Mouse (Mus musculus) stomach, embryonic 15.5 days (tissue): ENCODE measurements at regions not wholly inside any gene's neighbourhood (a gene's known extent, or its start where the extent isn't known, plus 50 kb on each side); places are given as distances from the start of the nearest gene placed in this dataset.
A peak's percentile ranks its signal among the peaks of the same experiment; 100 is the strongest.
"Not testable (repeated sequence)": the region's sequence is repeated elsewhere in the genome, so short reads cannot be mapped to it uniquely, and the experiment has no call there.

Source experiments
- ATAC-seq: fragments of 200-750 bp; cut with Nextera tagmentation; 2 replicates; pipeline ENCODE4 v1.8.0; 2017; ENCODE audit warnings: low read depth, moderate number of reproducible peaks, moderate TSS enrichment; ENCODE audit not compliant: insufficient read depth, low FRiP score
- H3K27ac ChIP-seq: fragments of 300-500 bp; sonication (generic); 2 replicates; pipeline ENCODE4 v1.5.1; 2015; ENCODE audit warnings: mild to moderate bottlenecking, inconsistent platforms
- H3K27me3 ChIP-seq: fragments of 300-500 bp; sonication (generic); replicated peaks from 2 replicates; pipeline ENCODE4 v1.6.1; 2015; ENCODE audit warnings: inconsistent platforms
- H3K36me3 ChIP-seq: fragments of 300-500 bp; sonication (generic); 2 replicates; pipeline ENCODE4 v1.6.1; 2015; ENCODE audit warnings: inconsistent platforms
- H3K4me1 ChIP-seq: fragments of 300-500 bp; sonication (generic); 2 replicates; pipeline ENCODE4 v1.6.1; 2015; ENCODE audit warnings: inconsistent platforms
- H3K4me2 ChIP-seq: fragments of 300-500 bp; sonication (generic); 2 replicates; pipeline ENCODE4 v1.6.1; 2015; ENCODE audit warnings: mild to moderate bottlenecking, inconsistent platforms
- H3K4me3 ChIP-seq: fragments of 300-500 bp; sonication (generic); replicated peaks from 2 replicates; pipeline ENCODE4 v1.5.1; 2015; ENCODE audit warnings: inconsistent platforms
- H3K9ac ChIP-seq: fragments of 300-500 bp; sonication (generic); 2 replicates; pipeline ENCODE4 v1.6.1; 2015; ENCODE audit warnings: inconsistent platforms
- H3K9me3 ChIP-seq: fragments of 300-500 bp; sonication (generic); 2 replicates; pipeline ENCODE4 v1.6.1; 2016; ENCODE audit warnings: inconsistent platforms
- WGBS: fragments of 180-500 bp; shearing (Covaris S2); methylation state at CpG from one replicate; pipeline ENCODE4 v1.1.7; 2015; 5-methylcytosine and 5-hydroxymethylcytosine counted together

GRCm38 (mm10) chr10:15886150-15886549 lies 1168.1 kb upstream of the Gje1 start:
- Histone ChIP-seq H3K9ac (no peak overlapping the region), H3K27me3 (no peaks in the 10 kb centered on the region), H3K9me3 (no peaks in the 10 kb centered on the region), H3K4me3 (no peak overlapping the region), H3K4me1 (no peaks in the 10 kb centered on the region), H3K27ac (no peak overlapping the region), H3K4me2 (no peak overlapping the region), H3K36me3 (no peaks in the 10 kb centered on the region)
- 64% methylated on average over 1 of the region's 1 CpGs for WGBS
- no peak for ATAC-seq

- Histone ChIP-seq H3K36me3 (no peaks in the 10 kb centered on the region), H3K4me3 (no peak overlapping the region), H3K9ac (no peak overlapping the region), H3K9me3 (no peaks in the 10 kb centered on the region), H3K4me2 (no peak overlapping the region), H3K4me1 (no peaks in the 10 kb centered on the region), H3K27me3 (no peaks in the 10 kb centered on the region), H3K27ac (no peak overlapping the region)
- WGBS, result 62% methylated on average over 2 of the region's 2 CpGs
- ATAC-seq, result no peak
Observed at GRCm38 (mm10) chr10:15868063-15868462, 1150.0 kb upstream of the Gje1 start.

GRCm38 (mm10) chr10:15866931-15867330 lies 1148.9 kb upstream of the Gje1 start:
- no peaks in the 10 kb centered on the region for H3K27me3 ChIP-seq
- no peak overlapping the region for H3K9ac ChIP-seq
- H3K4me2 ChIP-seq, result no peak overlapping the region
- H3K36me3 ChIP-seq, result no peaks in the 10 kb centered on the region
- H3K9me3 ChIP-seq, result no peaks in the 10 kb centered on the region
- no peaks in the 10 kb centered on the region for H3K4me1 ChIP-seq
- H3K4me3 ChIP-seq, result no peak overlapping the region
- ATAC-seq, result no peak
- no peak overlapping the region for H3K27ac ChIP-seq

GRCm38 (mm10) chr10:15841381-15841780 lies 1123.4 kb upstream of the Gje1 start:
- no peak overlapping the region for H3K9ac ChIP-seq
- no peak for ATAC-seq
- H3K4me3 ChIP-seq, result no peak overlapping the region
- no peak overlapping the region for H3K4me2 ChIP-seq
- no peaks in the 10 kb centered on the region for H3K27me3 ChIP-seq
- H3K27ac ChIP-seq, result no peak overlapping the region
- 60% methylated on average over 3 of the region's 3 CpGs for WGBS
- H3K36me3 ChIP-seq, result no peaks in the 10 kb centered on the region
- no peaks in the 10 kb centered on the region for H3K9me3 ChIP-seq
- no peaks in the 10 kb centered on the region for H3K4me1 ChIP-seq

GRCm38 (mm10) chr10:15832338-15832737 lies 1114.3 kb upstream of the Gje1 start:
- Histone ChIP-seq H3K9me3 (no peaks in the 10 kb centered on the region), H3K9ac (no peak overlapping the region), H3K27ac (no peak overlapping the region), H3K4me2 (no peak overlapping the region), H3K4me3 (no peak overlapping the region), H3K4me1 (no peaks in the 10 kb centered on the region), H3K36me3 (no peaks in the 10 kb centered on the region), H3K27me3 (no peaks in the 10 kb centered on the region)
- 96% methylated on average over 2 of the region's 2 CpGs for WGBS
- no peak for ATAC-seq

- H3K27ac ChIP-seq, result no peak overlapping the region
- no peaks in the 10 kb centered on the region for H3K4me1 ChIP-seq
- no peak overlapping the region for H3K4me2 ChIP-seq
- H3K36me3 ChIP-seq, result no peaks in the 10 kb centered on the region
- no peak overlapping the region for H3K4me3 ChIP-seq
- no peaks in the 10 kb centered on the region for H3K27me3 ChIP-seq
- no peaks in the 10 kb centered on the region for H3K9me3 ChIP-seq
- 63% methylated on average over 1 of the region's 1 CpGs for whole genome bisulfite sequencing
- no peak for ATAC-seq
- H3K9ac ChIP-seq, result no peak overlapping the region
Observed at GRCm38 (mm10) chr10:15825457-15825856, 1107.4 kb upstream of the Gje1 start.

- Histone ChIP-seq H3K9ac (no peak overlapping the region), H3K36me3 (no peaks in the 10 kb centered on the region), H3K4me2 (no peak overlapping the region), H3K9me3 (no peaks in the 10 kb centered on the region), H3K4me3 (no peak overlapping the region), H3K4me1 (no peaks in the 10 kb centered on the region), H3K27ac (no peak overlapping the region), H3K27me3 (no peaks in the 10 kb centered on the region)
- 80% methylated on average over 3 of the region's 3 CpGs for WGBS
- no peak for ATAC-seq
Observed at GRCm38 (mm10) chr10:15807271-15807670, 1089.3 kb upstream of the Gje1 start.

- Histone ChIP-seq H3K27me3 (no peaks in the 10 kb centered on the region), H3K9me3 (no peaks in the 10 kb centered on the region), H3K4me1 (no peaks in the 10 kb centered on the region), H3K4me2 (no peak overlapping the region), H3K27ac (no peak overlapping the region), H3K36me3 (no peaks in the 10 kb centered on the region), H3K9ac (no peak overlapping the region), H3K4me3 (no peak overlapping the region)
- no peak for ATAC-seq
- 73% methylated on average over 2 of the region's 2 CpGs for WGBS
Observed at GRCm38 (mm10) chr10:15805791-15806190, 1087.8 kb upstream of the Gje1 start.

GRCm38 (mm10) chr10:15793185-15793584 lies 1075.2 kb upstream of the Gje1 start:
- not testable (repeated sequence) for H3K36me3 ChIP-seq, H3K4me3 ChIP-seq, H3K9me3 ChIP-seq, H3K27ac ChIP-seq, H3K4me2 ChIP-seq, ATAC-seq, H3K9ac ChIP-seq, H3K4me1 ChIP-seq, H3K27me3 ChIP-seq

- Histone ChIP-seq H3K4me1 (no peaks in the 10 kb centered on the region), H3K4me2 (no peak overlapping the region), H3K4me3 (no peak overlapping the region), H3K36me3 (no peaks in the 10 kb centered on the region), H3K27me3 (no peaks in the 10 kb centered on the region), H3K9ac (no peak overlapping the region), H3K27ac (no peak overlapping the region), H3K9me3 (no peaks in the 10 kb centered on the region)
- WGBS, result 58% methylated on average over 7 of the region's 7 CpGs
- no peak for ATAC-seq
Observed at GRCm38 (mm10) chr10:15791473-15792269, 1073.7 kb upstream of the Gje1 start.

- Histone ChIP-seq H3K9me3 (no peaks in the 10 kb centered on the region), H3K27me3 (no peaks in the 10 kb centered on the region), H3K36me3 (no peaks in the 10 kb centered on the region), H3K27ac (no peak overlapping the region), H3K4me1 (no peaks in the 10 kb centered on the region), H3K9ac (no peak overlapping the region), H3K4me2 (no peak overlapping the region), H3K4me3 (no peak overlapping the region)
- WGBS, result 17% methylated on average over 6 of the region's 6 CpGs
- peak; percentile 72; the same call in 1 of the 2 replicates for ATAC-seq
Observed at GRCm38 (mm10) chr10:15759983-15760723, 1042.1 kb upstream of the Gje1 start.

- H3K4me1 ChIP-seq, result no peaks in the 10 kb centered on the region
- no peak for ATAC-seq
- H3K4me3 ChIP-seq, result no peak overlapping the region
- 25% methylated on average over 3 of the region's 3 CpGs for WGBS
- H3K9me3 ChIP-seq, result no peaks in the 10 kb centered on the region
- H3K36me3 ChIP-seq, result no peaks in the 10 kb centered on the region
- no peak overlapping the region for H3K27ac ChIP-seq
- H3K4me2 ChIP-seq, result no peak overlapping the region
- no peaks in the 10 kb centered on the region for H3K27me3 ChIP-seq
- H3K9ac ChIP-seq, result no peak overlapping the region
Observed at GRCm38 (mm10) chr10:15759576-15759975, 1041.6 kb upstream of the Gje1 start.
